Mouse (Mus musculus) MEL (cell line): ENCODE data around the gene Pla1a. TPM values are rescaled to one million over a fixed set of nuclear protein-coding genes. Genes with fewer than 3 reads are reported as not detected.
A peak's percentile ranks its signal among the peaks of the same experiment; 100 is the strongest.

Experiments used
- DNase-seq: peaks from one replicate; pipeline ENCODE4 v3.0.0; 2011; ENCODE audit warnings: low read depth, low spot score
- H3K27ac ChIP-seq: 2 replicates; pipeline ENCODE4 v1.5.1; 2012; ENCODE audit warnings: low read depth, mild to moderate bottlenecking, control low read depth, low read length, moderate library complexity; ENCODE audit not compliant: control insufficient read depth
- H3K27me3 ChIP-seq, 2 experiments: fragments of 150-350 bp in 1 of 2; sonication (generic) in 1 of 2; 2 replicates each; pipeline ENCODE4 v1.6.1; 2012; ENCODE audit warnings: low read length in 2 of 2, mild to moderate bottlenecking in 2 of 2, improper control_type of control experiment in 1 of 2, moderate library complexity in 1 of 2; ENCODE audit not compliant: insufficient read depth in 2 of 2, control insufficient read depth in 1 of 2
- H3K36me3 ChIP-seq, 2 experiments: 2 replicates each; pipeline ENCODE4 v1.6.1; 2012 to 2014; ENCODE audit warnings: low read length in 2 of 2, improper control_type of control experiment in 1 of 2, inconsistent platforms in 1 of 2, mild to moderate bottlenecking in 1 of 2; ENCODE audit not compliant: insufficient read depth in 2 of 2, control insufficient read depth in 1 of 2
- H3K4me1 ChIP-seq, 2 experiments: fragments of 150-350 bp in 1 of 2; sonication (generic) in 1 of 2; 2 replicates each; pipeline ENCODE4 v1.6.1; 2012; ENCODE audit warnings: low read length in 2 of 2, improper control_type of control experiment in 1 of 2, mild to moderate bottlenecking in 1 of 2; ENCODE audit not compliant: insufficient read depth in 2 of 2, control insufficient read depth in 1 of 2
- H3K4me3 ChIP-seq, 2 experiments: fragments of 150-350 bp in 1 of 2; sonication (generic) in 1 of 2; 2 replicates each; pipeline ENCODE4 v1.5.1; 2012; ENCODE audit warnings: low read depth in 2 of 2, low read length in 2 of 2, mild to moderate bottlenecking in 2 of 2, moderate library complexity in 2 of 2, control low read depth in 1 of 2, improper control_type of control experiment in 1 of 2; ENCODE audit not compliant: control insufficient read depth in 1 of 2, insufficient read depth in 1 of 2
- H3K79me2 ChIP-seq: 2 replicates; pipeline ENCODE4 v1.6.1; 2012; ENCODE audit warnings: mild to moderate bottlenecking, low read length, moderate library complexity; ENCODE audit not compliant: control insufficient read depth, poor library complexity, insufficient read depth
- H3K9ac ChIP-seq: 2 replicates; pipeline ENCODE4 v1.6.1; 2012; ENCODE audit warnings: low read depth, mild to moderate bottlenecking, control low read depth, low read length, moderate library complexity; ENCODE audit not compliant: control insufficient read depth, poor library complexity, severe bottlenecking
- H3K9me3 ChIP-seq: fragments of 150-350 bp; sonication (generic); replicated peaks from 2 replicates; pipeline ENCODE4 v1.6.1; 2012; ENCODE audit warnings: mild to moderate bottlenecking, low read length, improper control_type of control experiment, moderate library complexity; ENCODE audit not compliant: insufficient read depth
- BHLHE40 ChIP-seq: IDR thresholded peaks from 2 replicates; pipeline ENCODE4 v1.6.1; 2012; ENCODE audit warnings: low read depth, mild to moderate bottlenecking, inconsistent platforms, low read length, improper control_type of control experiment, borderline replicate concordance
- CHD2 ChIP-seq: IDR thresholded peaks from 2 replicates; pipeline ENCODE4 v1.6.1; 2011; ENCODE audit warnings: low read length, improper control_type of control experiment
- E2F4 ChIP-seq: IDR thresholded peaks from 2 replicates; pipeline ENCODE4 v1.6.1; 2011; ENCODE audit warnings: low read depth, low read length, improper control_type of control experiment, borderline replicate concordance
- HCFC1 ChIP-seq: IDR thresholded peaks from 2 replicates; pipeline ENCODE4 v1.6.1; 2012; ENCODE audit warnings: low read depth, mild to moderate bottlenecking, inconsistent platforms, low read length, improper control_type of control experiment, moderate library complexity
- MAFK ChIP-seq: IDR thresholded peaks from 2 replicates; pipeline ENCODE4 v1.6.1; 2011; ENCODE audit warnings: low read depth, mild to moderate bottlenecking, low read length, improper control_type of control experiment, borderline replicate concordance
- POLR2A ChIP-seq, 2 experiments: IDR thresholded peaks; 2 replicates each; pipeline ENCODE4 v1.6.1; 2011 to 2012; ENCODE audit warnings: low read length in 2 of 2, mild to moderate bottlenecking in 2 of 2, control low read depth in 1 of 2, improper control_type of control experiment in 1 of 2, low read depth in 1 of 2, moderate library complexity in 1 of 2; ENCODE audit not compliant: control insufficient read depth in 1 of 2, insufficient read depth in 1 of 2, poor library complexity in 1 of 2
- POLR2AphosphoS5 ChIP-seq: IDR thresholded peaks from 2 replicates; pipeline ENCODE4 v1.6.1; 2012; ENCODE audit warnings: low read depth, borderline replicate concordance, mild to moderate bottlenecking, inconsistent platforms, low read length, moderate library complexity, mixed read lengths
- RCOR1 ChIP-seq: IDR thresholded peaks from 2 replicates; pipeline ENCODE4 v1.6.1; 2012; ENCODE audit warnings: low read depth, mild to moderate bottlenecking, inconsistent platforms, low read length, improper control_type of control experiment
- SIN3A ChIP-seq: IDR thresholded peaks from 2 replicates; pipeline ENCODE4 v1.6.1; 2012; ENCODE audit warnings: low read length, improper control_type of control experiment, inconsistent platforms
- SMC3 ChIP-seq: IDR thresholded peaks from 2 replicates; pipeline ENCODE4 v1.6.1; 2011; ENCODE audit warnings: low read depth, low read length, improper control_type of control experiment
- USF1 ChIP-seq: IDR thresholded peaks from 2 replicates; pipeline ENCODE4 v1.6.1; 2014; ENCODE audit warnings: low read depth, mild to moderate bottlenecking, inconsistent platforms, low read length, improper control_type of control experiment, moderate library complexity
- ZKSCAN1 ChIP-seq: IDR thresholded peaks from 2 replicates; pipeline ENCODE4 v1.6.1; 2012; ENCODE audit warnings: low read depth, mild to moderate bottlenecking, inconsistent platforms, low read length, improper control_type of control experiment, moderate library complexity
- polyA plus RNA-seq, 2 experiments: library from polyadenylated mRNA; stranded (reverse) in 1 of 2; unstranded in 1 of 2; fragments of >175 nt in 1 of 2; fragments of >200 nt in 1 of 2; gene quantifications; 2 replicates each; pipeline versions ENCODE4 v1.2.1 to v1.2.4; 2012; ENCODE audit warnings: low replicate concordance in 2 of 2, low read depth in 1 of 2; ENCODE audit not compliant: insufficient read length in 2 of 2, insufficient read depth in 1 of 2, missing spikeins in 1 of 2
- total RNA-seq: library from RNA; depleted of rRNA; stranded (reverse); fragments of 300-350 nt; gene quantifications from 2 replicates; pipeline ENCODE4 v1.2.3, GENCODE M21; 2012

Gene Pla1a
- total and polyA plus RNA-seq, 3 experiments = 0.04 TPM; not detected in 2

GRCm38 (mm10) chr16:38369000-38369399, 63.9 kb downstream of the Pla1a start:
- H3K27ac ChIP-seq = peak overlapping the region; percentile 100; the same call in 1 of the 2 replicates
- H3K4me1 ChIP-seq = peaks cover 31 to 61% of the 10 kb centered on the region in 2 experiments
- no peaks in the 10 kb centered on the region for H3K9me3 ChIP-seq
- no peaks in the 10 kb centered on the region for H3K27me3 ChIP-seq
- no peak for TF ChIP-seq HCFC1
- no peak for TF ChIP-seq ZKSCAN1
- TF ChIP-seq CHD2 = no peak
- TF ChIP-seq RCOR1 = no peak
- H3K9ac ChIP-seq = no peak overlapping the region
- peaks cover 0 to 43% of the 10 kb centered on the region in 2 experiments; a peak in 2 of 4 replicates for H3K36me3 ChIP-seq
- no peak for DNase-seq
- no peak overlapping the region for H3K4me3 ChIP-seq
- peaks cover 11% of the 10 kb centered on the region for H3K79me2 ChIP-seq

DNA sequence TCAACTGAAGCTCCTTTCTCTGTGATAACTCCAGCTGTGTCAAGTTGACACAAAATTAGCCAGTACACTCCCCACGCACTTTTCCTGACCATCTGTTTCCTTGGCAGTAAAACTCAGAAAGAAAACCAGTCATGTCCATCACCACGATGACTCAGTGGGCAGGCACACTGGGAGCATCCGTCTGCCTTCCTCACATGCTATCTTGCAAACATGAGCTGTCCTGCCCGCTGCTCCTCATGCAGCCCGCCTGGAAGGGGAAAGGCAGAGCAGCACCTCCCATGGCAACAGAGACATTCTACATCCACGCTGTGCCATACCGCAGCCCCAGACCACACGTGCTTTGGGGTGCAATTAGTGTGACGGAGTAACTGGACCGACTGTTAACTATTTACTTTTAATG, 64.6 kb downstream of the Pla1a start:
- peaks cover 7% of the 10 kb centered on the region for H3K79me2 ChIP-seq
- no peak overlapping the region for H3K4me3 ChIP-seq
- no peaks in the 10 kb centered on the region for H3K9me3 ChIP-seq
- peaks cover 0 to 49% of the 10 kb centered on the region in 2 experiments; a peak in 2 of 4 replicates for H3K36me3 ChIP-seq
- H3K9ac ChIP-seq = no peak overlapping the region
- DNase-seq = peak; percentile 51
- H3K27me3 ChIP-seq = no peaks in the 10 kb centered on the region
- TF ChIP-seq POLR2A (IDR thresholded peaks at IDR 0.05; ENCODE audit: control insufficient read depth in 1 of 2, insufficient read depth in 1 of 2, low read depth in 1 of 2, low read length in 2 of 2, poor library complexity in 1 of 2) (0 out of 4 replicates have a peak, but pooled peaks of 1 of the 2 experiments have one; percentile 21), SIN3A (0 out of 2 replicates have a peak, but pooled peaks have one; percentile 25), E2F4 (no peak)
- H3K4me1 ChIP-seq = peaks cover 32 to 62% of the 10 kb centered on the region in 2 experiments
- peak overlapping the region; percentile 100; the same call in 1 of the 2 replicates for H3K27ac ChIP-seq

DNA sequence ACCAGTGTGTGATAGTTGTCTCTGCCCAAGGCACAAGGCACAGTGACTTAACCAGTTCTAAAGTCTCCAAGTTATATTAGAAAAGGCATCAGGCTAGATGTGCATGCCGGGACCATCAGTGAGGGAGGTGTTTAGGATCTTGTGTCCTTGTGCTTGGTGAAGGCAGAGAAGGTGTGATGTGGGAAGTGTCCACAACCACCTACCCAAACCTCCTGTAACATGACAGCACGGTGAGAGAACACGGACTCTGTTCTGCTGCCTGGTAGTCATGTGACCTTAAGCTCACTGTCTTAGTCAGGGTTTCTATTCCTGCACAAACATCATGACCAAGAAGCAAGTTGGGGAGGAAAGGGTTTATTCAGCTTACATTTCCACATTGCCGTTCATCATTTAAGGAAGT, 66.7 kb downstream of the Pla1a start:
- peaks cover 37 to 62% of the 10 kb centered on the region in 2 experiments for H3K4me1 ChIP-seq
- H3K9ac ChIP-seq = no peak overlapping the region
- no peak for TF ChIP-seq SMC3
- TF ChIP-seq BHLHE40 = no peak
- TF ChIP-seq CHD2 = no peak
- peak; percentile 55 for TF ChIP-seq USF1
- no peak for TF ChIP-seq POLR2AphosphoS5
- TF ChIP-seq SIN3A = no peak
- no peak for TF ChIP-seq MAFK
- DNase-seq = no peak
- H3K4me3 ChIP-seq = no peak overlapping the region
- no peaks in the 10 kb centered on the region for H3K27me3 ChIP-seq
- H3K79me2 ChIP-seq = no peaks in the 10 kb centered on the region; the same call in 1 of the 2 replicates
- peaks cover 0 to 47% of the 10 kb centered on the region in 2 experiments; a peak in 2 of 4 replicates for H3K36me3 ChIP-seq
- H3K27ac ChIP-seq = no peak overlapping the region
- no peaks in the 10 kb centered on the region for H3K9me3 ChIP-seq
